Mouse (Mus musculus) Patski (cell line): ENCODE results near the gene Tada2b. TPM values are rescaled to one million over a fixed set of nuclear protein-coding genes. Genes with fewer than 3 reads are reported as not detected.

Experiments
- ATAC-seq: fragments of 100-300 bp; one replicate; pipeline ENCODE4 v1.8.0; 2021
- CTCF ChIA-PET: fragments of 350-600 bp; sonication (Branson Sonifier 250); formaldehyde crosslinking; loops from one replicate; lab custom pipeline; 2022; ENCODE audit warnings: inconsistent platforms; lab: Charles Lee
- POLR2A ChIA-PET: fragments of 350-600 bp; sonication (Branson Sonifier 250); formaldehyde crosslinking; loops from one replicate; lab custom pipeline; 2022; ENCODE audit warnings: antibody characterized with exemption, inconsistent platforms; lab: Charles Lee
- DNase-seq: peaks from one replicate; pipeline ENCODE4 v3.0.0-alpha.2; 2011; ENCODE audit warnings: low read depth, low spot score
- H3K27me3 ChIP-seq: fragments of 371-371 bp; one replicate; pipeline ENCODE4 v1.5.1; 2021
- CTCF ChIP-seq: fragments of 100-300 bp; IDR thresholded peaks from one replicate; pipeline ENCODE4 v1.5.1; 2021
- in situ Hi-C: fragments of 300-500 bp; cut with MboI; formaldehyde crosslinking; loops from 3 replicates; pipeline ENCODE4 v1.11.1; 2018; ENCODE audit warnings: low pct_unique_long_range_greater_than_20kb, mixed read lengths
- polyA plus RNA-seq: library from polyadenylated mRNA; unstranded; gene quantifications from one replicate; pipeline ENCODE4 v1.2.3, GENCODE M21; 2021

Tada2b gene
- polyA plus RNA-seq, 1 experiment from 2014 or later: 27.2 TPM

DNA sequence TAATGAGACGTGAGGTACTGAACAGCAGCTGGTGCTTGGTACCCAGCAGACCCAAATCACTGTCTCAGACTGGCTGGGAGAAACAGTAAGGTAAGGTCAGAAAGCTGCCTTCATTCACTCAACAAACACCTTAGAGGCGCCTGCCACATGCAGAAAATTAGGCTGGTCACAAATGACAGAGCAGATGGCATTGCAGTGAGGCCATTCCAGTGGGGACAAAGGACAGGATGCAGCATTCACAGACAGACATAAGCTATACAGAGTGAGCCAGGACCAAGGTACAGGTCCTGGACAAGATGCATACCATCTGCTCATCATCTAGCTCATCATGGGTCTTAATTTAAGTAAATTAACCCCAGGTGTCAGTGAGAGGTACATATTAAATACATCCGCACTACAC, 33.5 kb upstream of the Tada2b start:
- H3K27me3 ChIP-seq: no peaks in the 10 kb centered on the region
- CTCF ChIA-PET: interaction anchor here (0.7 to 1.2 kb wide), 4 partner anchors 16 to 35 kb away, joined by 3 to 5 read pairs (median 4); no protein-coding TSS in a partner anchor
- no peak for TF ChIP-seq CTCF
- DNase-seq (no peak), ATAC-seq (no peak)
- POLR2A ChIA-PET: no interaction called here
- in situ Hi-C loops: no loop called here

DNA sequence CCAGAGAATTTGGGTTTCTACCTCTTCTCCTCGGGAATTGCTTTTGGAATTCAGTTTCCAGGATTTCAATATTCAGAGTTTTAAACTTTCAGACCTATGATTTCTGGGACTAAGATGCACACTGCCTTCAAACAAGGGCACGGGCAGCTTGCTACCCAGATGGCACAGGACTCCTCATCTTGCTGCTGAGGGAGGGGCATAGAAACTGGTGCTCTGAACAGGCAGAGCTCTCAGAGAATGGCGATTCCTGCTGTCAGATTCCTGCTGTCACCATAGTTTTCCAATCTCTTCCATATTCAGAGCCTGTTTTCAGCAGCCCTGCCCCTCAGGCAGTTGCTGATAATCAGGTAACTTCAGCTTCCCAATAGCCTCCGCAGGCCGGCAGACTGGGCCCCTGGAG, 31.5 kb upstream of the Tada2b start:
- DNase-seq: no peak

DNA sequence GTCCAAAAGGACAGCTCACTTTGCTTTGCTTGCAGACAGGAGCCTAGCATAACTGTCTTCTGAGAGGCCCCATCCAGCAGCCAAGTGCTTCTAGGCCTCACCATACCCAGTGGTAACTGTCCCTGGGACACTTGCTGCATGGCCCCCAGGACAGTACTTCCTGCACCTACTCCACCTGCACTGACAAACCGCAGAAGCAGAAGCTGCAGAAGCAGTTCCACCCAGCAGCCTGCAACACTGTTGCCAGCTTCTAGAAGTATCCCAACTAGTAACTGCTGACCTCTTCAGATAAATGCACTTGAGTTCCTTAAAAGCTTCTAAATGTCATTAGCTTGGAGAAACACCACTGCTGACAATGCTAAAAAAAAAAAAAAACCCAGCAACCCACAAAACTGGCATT, 31.0 kb upstream of the Tada2b start:
- in situ Hi-C loops: no loop called here
- DNase-seq (no peak), ATAC-seq (no peak)
- ChIA-PET CTCF (no interaction called here), POLR2A (interaction anchor here (1.0 to 1.1 kb wide), 2 partner anchors 9 to 51 kb away, joined by 3 read pairs; partner anchors contain the start of gene Grpel1)
- no peak for TF ChIP-seq CTCF
- H3K27me3 ChIP-seq: no peaks in the 10 kb centered on the region

More for the DNA sequence above, 31.5 kb upstream of the Tada2b start:
- in situ Hi-C loops: no loop called here
- ChIA-PET POLR2A (interaction anchor here (1.0 to 1.1 kb wide), 2 partner anchors 8 to 51 kb away, joined by 3 read pairs; partner anchors contain the start of gene Grpel1), CTCF (interaction anchor here (0.9 to 1.0 kb wide), 2 partner anchors 10 to 16 kb away, joined by 3 read pairs; no protein-coding TSS in a partner anchor)
- no peak for TF ChIP-seq CTCF
- ATAC-seq: no peak
- no peaks in the 10 kb centered on the region for H3K27me3 ChIP-seq

DNA sequence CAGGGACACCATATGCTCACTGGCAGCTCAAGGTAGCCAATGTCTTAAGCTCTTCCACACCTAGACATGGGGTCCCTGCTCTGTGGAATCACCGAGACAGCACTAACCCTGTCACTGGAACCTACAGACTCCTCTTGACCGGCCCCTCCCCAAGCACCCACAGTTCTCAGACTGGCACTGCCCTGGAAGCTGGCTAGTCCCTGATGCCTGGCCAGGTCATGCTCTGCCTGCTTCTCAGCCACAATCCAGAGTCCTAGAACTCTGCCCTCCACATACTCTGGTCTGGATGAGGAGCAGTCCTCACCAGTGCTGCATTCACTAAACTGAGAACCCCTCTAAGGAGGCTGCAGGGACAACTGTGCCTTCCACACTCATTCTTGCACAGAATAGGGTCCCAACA, 26.9 kb upstream of the Tada2b start:
- CTCF ChIA-PET: interaction anchor here (1.2 to 1.7 kb wide), 2 partner anchors 12 to 231 kb away, joined by 4 to 5 read pairs; no protein-coding TSS in a partner anchor
- in situ Hi-C loops: no loop called here
- no peak for TF ChIP-seq CTCF
- no peaks in the 10 kb centered on the region for H3K27me3 ChIP-seq
- ATAC-seq (no peak), DNase-seq (no peak)
- POLR2A ChIA-PET: interaction anchor here (0.6 to 1.3 kb wide), 2 partner anchors 24 to 106 kb away, joined by 3 read pairs; no protein-coding TSS in a partner anchor

DNA sequence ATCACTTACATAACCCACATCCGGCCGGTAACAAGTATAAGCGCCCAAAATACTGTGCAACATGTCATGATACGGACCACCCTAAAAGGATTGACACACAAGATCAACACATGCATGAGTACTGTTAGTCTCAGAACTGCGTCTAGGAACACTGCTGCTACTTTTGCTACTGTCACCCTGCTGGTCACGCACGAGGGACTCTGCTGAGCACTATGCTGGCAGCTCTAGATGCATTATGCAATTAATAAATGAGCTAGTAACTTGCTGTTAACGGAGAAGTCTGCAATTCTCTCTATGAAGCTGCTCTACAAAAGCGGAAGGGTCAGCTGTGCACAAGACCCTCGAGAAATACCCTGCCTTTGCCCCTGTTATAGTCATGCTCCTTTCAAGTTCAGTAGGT, 24.3 kb upstream of the Tada2b start:
- CTCF ChIA-PET: interaction anchor here (1.0 to 2.5 kb wide), 3 partner anchors 7 to 20 kb away, joined by 4 to 7 read pairs (median 5); no protein-coding TSS in a partner anchor
- in situ Hi-C loops: no loop called here
- ATAC-seq (no peak), DNase-seq (no peak)
- no peaks in the 10 kb centered on the region for H3K27me3 ChIP-seq
- POLR2A ChIA-PET: no interaction called here
- TF ChIP-seq CTCF: no peak

DNA sequence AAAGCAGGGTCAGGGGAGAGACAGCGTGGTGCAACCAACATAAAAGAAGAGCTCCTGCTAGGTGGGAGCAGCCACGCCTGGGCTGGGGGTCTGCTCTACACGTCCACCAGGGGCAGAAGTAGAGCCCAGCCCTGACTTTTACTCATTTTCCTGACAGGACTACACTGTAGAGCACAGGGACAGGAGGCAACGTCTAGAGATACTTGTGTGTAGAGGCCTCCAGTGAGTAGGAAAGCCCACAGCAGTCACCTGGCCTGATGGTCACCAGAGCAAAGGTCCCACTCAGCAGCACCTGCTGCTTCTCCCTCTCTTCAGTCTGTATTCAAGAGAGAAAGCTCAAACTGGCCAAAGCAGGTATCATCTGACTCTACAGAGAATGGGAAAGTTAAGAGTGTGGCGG, 21.6 kb upstream of the Tada2b start:
- ATAC-seq (no peak), DNase-seq (no peak)
- H3K27me3 ChIP-seq: no peaks in the 10 kb centered on the region
- TF ChIP-seq CTCF: no peak
- POLR2A ChIA-PET: no interaction called here
- CTCF ChIA-PET: interaction anchor here (1.4 kb wide), 1 partner anchor 33 kb away, joined by 3 read pairs; no protein-coding TSS in a partner anchor
- in situ Hi-C loops: no loop called here

DNA sequence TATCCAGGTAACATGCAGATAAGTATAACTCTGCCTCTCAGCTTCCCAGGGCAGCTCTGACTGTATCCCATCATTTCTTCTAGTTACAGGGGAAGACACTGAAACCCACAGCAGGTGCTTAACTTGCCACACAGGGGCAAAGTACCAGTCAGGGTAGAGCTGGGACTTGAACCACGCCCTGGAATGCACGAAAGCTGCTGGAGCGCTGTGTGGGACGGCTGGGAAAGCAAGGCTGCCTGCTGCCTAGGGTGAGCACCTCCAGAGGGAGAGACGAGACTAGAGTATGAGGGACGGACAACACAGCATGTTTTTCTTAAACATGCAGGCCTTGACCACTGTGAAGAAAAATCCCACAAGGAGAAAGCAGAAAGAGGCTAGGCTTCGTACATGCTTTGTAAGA, 21.1 kb upstream of the Tada2b start:
- H3K27me3 ChIP-seq: no peaks in the 10 kb centered on the region

DNA sequence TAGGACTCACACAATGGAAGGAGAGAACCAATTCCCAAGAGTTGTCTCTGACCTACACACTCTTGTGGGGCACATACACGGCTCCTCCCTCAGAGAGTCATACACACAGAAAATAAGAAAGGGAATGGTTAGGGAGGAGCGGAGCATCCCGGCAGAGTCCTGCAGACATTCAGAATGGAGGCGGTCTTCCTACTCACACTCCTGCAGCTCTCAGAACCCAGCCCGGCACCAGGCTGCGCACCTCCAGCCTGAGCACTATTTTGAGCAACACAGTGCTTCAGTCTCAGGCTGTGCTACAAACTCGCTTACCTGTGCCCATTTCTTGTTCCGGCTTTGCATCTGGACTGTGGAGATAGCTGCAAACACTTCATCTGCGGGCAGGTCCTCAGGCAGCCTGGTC, 10.6 kb upstream of the Tada2b start:
- POLR2A ChIA-PET: no interaction called here
- TF ChIP-seq CTCF: no peak
- CTCF ChIA-PET: no interaction called here
- in situ Hi-C loops: loop anchor here (25.0 kb wide), 1 partner anchor 843 kb away; the partner anchor contains the start of genes Evc and Evc2
- no peak for ATAC-seq
- no peak for DNase-seq
- no peaks in the 10 kb centered on the region for H3K27me3 ChIP-seq

More for the DNA sequence above, 21.1 kb upstream of the Tada2b start:
- no peak for DNase-seq
- in situ Hi-C loops: no loop called here
- ATAC-seq: no peak
- POLR2A ChIA-PET: no interaction called here
- CTCF ChIA-PET: interaction anchor here (1.4 to 1.9 kb wide), 2 partner anchors 22 to 33 kb away, joined by 3 to 5 read pairs; partner anchors contain the start of gene Tada2b
- no peak for TF ChIP-seq CTCF

DNA sequence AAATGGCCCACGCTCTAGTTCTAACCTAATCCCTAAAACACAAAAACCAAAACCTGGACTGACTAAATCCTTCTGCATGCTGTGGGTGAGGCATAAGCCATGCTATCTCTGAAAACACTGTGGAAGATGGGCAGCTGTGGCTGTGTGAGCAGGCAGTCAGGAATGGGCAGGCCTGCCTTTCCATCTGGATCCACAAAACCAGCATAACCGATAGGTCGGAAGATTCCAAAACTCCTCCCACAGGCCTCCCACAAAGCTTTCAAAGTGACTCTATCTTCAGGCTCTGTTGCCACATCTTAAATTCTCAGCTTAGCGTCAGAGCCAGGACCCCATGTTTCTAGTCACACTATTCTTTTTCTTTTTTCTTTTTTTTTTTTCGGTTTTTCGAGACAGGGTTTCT, 9.8 kb upstream of the Tada2b start:
- in situ Hi-C loops: loop anchor here (25.0 kb wide), 1 partner anchor 843 kb away; the partner anchor contains the start of genes Evc and Evc2
- H3K27me3 ChIP-seq: no peaks in the 10 kb centered on the region
- TF ChIP-seq CTCF: no peak
- ATAC-seq: no peak
- peak; percentile 22 for DNase-seq
- ChIA-PET POLR2A (no interaction called here), CTCF (no interaction called here)

DNA sequence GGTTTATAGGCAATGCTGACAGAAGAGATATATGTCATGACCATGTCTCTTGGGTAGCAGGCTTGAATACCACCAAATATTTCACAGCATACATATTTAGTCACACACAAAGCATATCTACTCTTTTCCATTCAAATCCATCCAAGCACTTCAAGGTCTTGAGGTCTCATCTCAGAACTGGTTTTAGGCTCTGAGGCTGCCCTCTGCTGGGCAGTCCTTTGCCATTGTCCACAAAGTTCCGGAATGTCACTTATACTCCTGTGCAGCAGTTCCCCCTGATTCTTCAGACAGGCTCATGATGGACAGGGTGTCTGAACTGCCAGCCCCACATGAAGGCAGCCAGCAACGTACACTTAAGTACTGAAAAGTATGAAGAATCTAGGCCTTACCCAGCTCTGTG, 5.1 kb upstream of the Tada2b start:
- ChIA-PET CTCF (interaction anchor here (1.2 to 3.5 kb wide), 11 partner anchors 12 to 251 kb away, joined by 3 to 12 read pairs (median 5); partner anchors contain the start of gene Grpel1), POLR2A (interaction anchor here (1.2 kb wide), 1 partner anchor 9 kb away, joined by 3 read pairs; no protein-coding TSS in a partner anchor)
- H3K27me3 ChIP-seq: no peaks in the 10 kb centered on the region
- ATAC-seq (no peak), DNase-seq (no peak)
- in situ Hi-C loops: loop anchor here (25.0 kb wide), 1 partner anchor 848 kb away; the partner anchor contains the start of genes Evc and Evc2
- TF ChIP-seq CTCF: no peak

DNA sequence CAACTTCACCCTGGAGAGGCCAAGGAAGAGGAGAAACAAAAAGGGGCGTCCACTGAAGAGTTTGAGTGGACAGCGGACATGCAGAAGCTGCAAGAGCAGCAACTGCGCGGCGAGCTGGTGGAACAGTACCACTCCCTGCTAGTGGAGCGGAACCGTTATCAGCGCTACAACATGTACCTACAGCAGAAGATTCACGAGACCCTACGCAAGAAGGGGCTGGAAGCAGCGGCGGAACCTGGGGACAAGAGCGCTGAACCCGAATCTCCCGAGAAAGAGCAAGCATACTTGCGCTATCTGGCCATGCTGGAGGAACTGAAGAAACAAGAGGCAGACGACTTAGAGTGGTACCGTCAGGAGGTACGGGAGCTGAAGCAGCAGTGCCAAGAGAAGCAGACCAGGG, 1.2 kb upstream of the Tada2b start:
- POLR2A ChIA-PET: interaction anchor here (0.6 kb wide), 1 partner anchor 81 kb away, joined by 8 read pairs; no protein-coding TSS in a partner anchor

More for the DNA sequence above, 1.2 kb upstream of the Tada2b start:
- CTCF ChIA-PET: interaction anchor here (1.6 to 14.3 kb wide), 3 partner anchors 13 to 24 kb away, joined by 3 to 114 read pairs (median 69); partner anchors contain the start of gene Grpel1
- no peaks in the 10 kb centered on the region for H3K27me3 ChIP-seq
- in situ Hi-C loops: loop anchor here (25.0 kb wide), 1 partner anchor 852 kb away; the partner anchor contains the start of genes Evc and Evc2
- DNase-seq (no peak), ATAC-seq (no peak)
- TF ChIP-seq CTCF: no peak
